Comparison of ENCODE assay signal across 14 mouse cellular contexts in the genomic region with DNA sequence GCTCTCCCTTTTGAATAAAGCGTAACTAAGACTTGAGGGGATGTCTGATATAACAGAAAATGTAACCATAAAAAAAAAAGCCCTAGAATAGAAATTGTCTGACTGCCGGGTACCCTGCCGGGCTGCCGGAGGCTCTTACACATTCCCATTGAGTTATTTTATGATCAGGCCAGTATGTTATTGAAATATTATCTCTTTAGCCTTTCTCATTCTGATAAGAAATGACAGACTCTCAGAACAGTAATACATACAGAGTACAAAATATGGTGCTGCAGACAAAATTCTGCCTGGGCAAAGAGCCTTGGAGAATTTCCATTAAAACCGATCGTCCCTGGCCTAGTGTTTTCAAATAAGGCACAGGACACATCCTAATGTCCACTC.
"Had no signal": no experiment of that assay in that cellular context is flagged by ENCODE, and none has a peak within 500 bp of the region (broad histone marks: within the 10 kb centered on the region; RNA-seq: fewer than 3 reads in every experiment).

No protein-coding gene starts in this region.

- H3K4me2 ChIP-seq: limb, embryonic 15.5 days; liver, embryonic 12.5 days; lung, embryonic 14.5 days had no signal

- H3K36me3 ChIP-seq: limb, embryonic 15.5 days; liver, embryonic 12.5 days had no signal

- H3K27me3 ChIP-seq: limb, embryonic 15.5 days; liver, embryonic 12.5 days; megakaryocyte, embryonic 14.5 days had no signal

- H3K27ac ChIP-seq: limb, embryonic 15.5 days; liver, embryonic 12.5 days; macrophage had no signal

- H3K4me1 ChIP-seq: limb, embryonic 15.5 days; liver, embryonic 12.5 days; megakaryocyte, embryonic 14.5 days had no signal

- H3K4me3 ChIP-seq: limb, embryonic 15.5 days; liver, embryonic 12.5 days; megakaryocyte, embryonic 14.5 days had no signal

- ATAC-seq: intestine, embryonic 16.5 days; liver, embryonic 12.5 days had no signal

- DNase-seq: kidney, adult 2 months; kidney, postnatal 25 days; layer of hippocampus, postnatal 36 days; lung, embryonic 14.5 days; lung, postnatal 10 days; right cerebral cortex, postnatal 4 days; spleen, adult 18-20 months; thymus, adult 18-20 months; thymus, postnatal 25 days had no signal

- H3K9ac ChIP-seq: limb, embryonic 15.5 days; liver, embryonic 12.5 days; lung, embryonic 14.5 days had no signal

- H3K9me3 ChIP-seq: limb, embryonic 15.5 days; liver, embryonic 12.5 days had no signal
